Mouse (Mus musculus): ENCODE data around the gene Mtmr10.

- TF ChIP-seq CTCF (IDR thresholded peaks at IDR 0.05) (no peak), POLR2A (IDR thresholded peaks at IDR 0.05; ENCODE audit: insufficient read depth, low read depth, low read length) (no peak)
Observed at GRCm38 (mm10) chr7:64358666-64359065, 71.2 kb downstream of the Mtmr10 start.
